Mouse (Mus musculus): ENCODE measurements at regions not wholly inside any gene's neighbourhood (a gene's known extent, or its start where the extent isn't known, plus 50 kb on each side); places are given as distances from the start of the nearest gene placed in this dataset.

- TF ChIP-seq CTCF (IDR thresholded peaks at IDR 0.05; ENCODE audit: low read depth) (no peak), EP300 (IDR thresholded peaks at IDR 0.05; ENCODE audit: low read depth) (no peak)
These were observed 300.2 kb upstream of the Cwc22 start for GRCm38 (mm10) chr2:78246354-78246753.
